Mouse (Mus musculus) liver, embryonic 12.5 days (tissue): ENCODE measurements at regions not wholly inside any gene's neighbourhood (a gene's known extent, or its start where the extent isn't known, plus 50 kb on each side); places are given as distances from the start of the nearest gene placed in this dataset.

Source experiments
- ATAC-seq: fragments of 200-750 bp; cut with Nextera tagmentation; 2 replicates; pipeline ENCODE4 v1.8.0; 2017; ENCODE audit warnings: moderate number of reproducible peaks, mild to moderate bottlenecking, moderate library complexity
- H3K27ac ChIP-seq: fragments of 300-500 bp; sonication (generic); 2 replicates; pipeline ENCODE4 v1.5.1; 2016; ENCODE audit warnings: mild to moderate bottlenecking
- H3K27me3 ChIP-seq: fragments of 300-500 bp; sonication (generic); replicated peaks from 2 replicates; pipeline ENCODE4 v1.6.1; 2016; ENCODE audit warnings: mild to moderate bottlenecking, moderate library complexity
- H3K36me3 ChIP-seq: fragments of 300-500 bp; sonication (generic); 2 replicates; pipeline ENCODE4 v1.6.1; 2016; ENCODE audit warnings: mild to moderate bottlenecking, moderate library complexity
- H3K4me1 ChIP-seq: fragments of 300-500 bp; sonication (generic); 2 replicates; pipeline ENCODE4 v1.6.1; 2016
- H3K4me2 ChIP-seq: fragments of 300-500 bp; sonication (generic); 2 replicates; pipeline ENCODE4 v1.6.1; 2016; ENCODE audit warnings: mild to moderate bottlenecking, moderate library complexity
- H3K4me3 ChIP-seq: fragments of 300-500 bp; sonication (generic); 2 replicates; pipeline ENCODE4 v1.5.1; 2016; ENCODE audit warnings: mild to moderate bottlenecking, moderate library complexity
- H3K9ac ChIP-seq: fragments of 300-500 bp; sonication (generic); 2 replicates; pipeline ENCODE4 v1.6.1; 2016; ENCODE audit warnings: mild to moderate bottlenecking, moderate library complexity
- H3K9me3 ChIP-seq: fragments of 300-500 bp; sonication (generic); replicated peaks from 2 replicates; pipeline ENCODE4 v1.6.1; 2016; ENCODE audit warnings: mild to moderate bottlenecking, moderate library complexity
- WGBS: fragments of 180-500 bp; shearing (Covaris S2); methylation state at CpG from one replicate; pipeline ENCODE4 v1.1.7; 2016; ENCODE audit not compliant: insufficient replicate concordance; 5-methylcytosine and 5-hydroxymethylcytosine counted together

GRCm38 (mm10) chr6:94805685-94806084 lies 105.7 kb upstream of the Lrig1 start:
- no peak for ATAC-seq
- Histone ChIP-seq H3K27me3 (peaks cover 4% of the 10 kb centered on the region; the same call in 1 of the 2 replicates), H3K4me3 (no peak overlapping the region), H3K4me1 (no peaks in the 10 kb centered on the region), H3K9me3 (no peaks in the 10 kb centered on the region), H3K36me3 (no peaks in the 10 kb centered on the region), H3K4me2 (no peak overlapping the region), H3K27ac (no peak overlapping the region), H3K9ac (no peak overlapping the region)
- 41% methylated on average over 6 of the region's 6 CpGs for WGBS

GRCm38 (mm10) chr6:94804284-94804815 lies 104.4 kb upstream of the Lrig1 start:
- no peak overlapping the region for H3K4me3 ChIP-seq
- H3K4me2 ChIP-seq = no peak overlapping the region
- no peak overlapping the region for H3K9ac ChIP-seq
- no peaks in the 10 kb centered on the region for H3K4me1 ChIP-seq
- no peaks in the 10 kb centered on the region for H3K9me3 ChIP-seq
- no peaks in the 10 kb centered on the region for H3K36me3 ChIP-seq
- ATAC-seq = no peak
- WGBS = 62% methylated on average over 10 of the region's 10 CpGs
- peaks cover 4% of the 10 kb centered on the region; the same call in 1 of the 2 replicates for H3K27me3 ChIP-seq
- no peak overlapping the region for H3K27ac ChIP-seq

- no peak overlapping the region for H3K27ac ChIP-seq
Observed at GRCm38 (mm10) chr6:94801039-94801438, 101.1 kb upstream of the Lrig1 start.

GRCm38 (mm10) chr6:94798545-94799211 lies 98.7 kb upstream of the Lrig1 start:
- H3K4me1 ChIP-seq = no peaks in the 10 kb centered on the region
- H3K27ac ChIP-seq = no peak overlapping the region
- ATAC-seq = no peak
- no peak overlapping the region for H3K9ac ChIP-seq
- H3K9me3 ChIP-seq = no peaks in the 10 kb centered on the region
- no peaks in the 10 kb centered on the region for H3K36me3 ChIP-seq
- no peak overlapping the region for H3K4me3 ChIP-seq
- H3K27me3 ChIP-seq = peaks cover 4% of the 10 kb centered on the region; the same call in 1 of the 2 replicates
- H3K4me2 ChIP-seq = no peak overlapping the region
- WGBS = 66% methylated on average over 4 of the region's 4 CpGs

More at GRCm38 (mm10) chr6:94801039-94801438, 101.1 kb upstream of the Lrig1 start:
- WGBS = 40% methylated on average over 12 of the region's 12 CpGs
- Histone ChIP-seq H3K27me3 (peaks cover 4% of the 10 kb centered on the region; the same call in 1 of the 2 replicates), H3K9ac (no peak overlapping the region), H3K9me3 (no peaks in the 10 kb centered on the region), H3K4me1 (no peaks in the 10 kb centered on the region), H3K4me2 (0 out of 2 replicates have a peak overlapping the region, but pooled peaks have one; percentile 6), H3K4me3 (no peak overlapping the region), H3K36me3 (no peaks in the 10 kb centered on the region)
- no peak for ATAC-seq

- H3K4me3 ChIP-seq = no peak overlapping the region
- H3K4me1 ChIP-seq = no peaks in the 10 kb centered on the region
- H3K9me3 ChIP-seq = no peaks in the 10 kb centered on the region
- WGBS = 45% methylated on average over 4 of the region's 4 CpGs
- no peaks in the 10 kb centered on the region for H3K27me3 ChIP-seq
- H3K9ac ChIP-seq = no peak overlapping the region
- H3K4me2 ChIP-seq = no peak overlapping the region
- H3K36me3 ChIP-seq = no peaks in the 10 kb centered on the region
- ATAC-seq = no peak
- no peak overlapping the region for H3K27ac ChIP-seq
Observed at GRCm38 (mm10) chr6:94795442-94795841, 95.5 kb upstream of the Lrig1 start.

GRCm38 (mm10) chr6:94793555-94793954 lies 93.6 kb upstream of the Lrig1 start:
- Histone ChIP-seq H3K9me3 (no peaks in the 10 kb centered on the region), H3K9ac (no peak overlapping the region), H3K27ac (no peak overlapping the region), H3K4me1 (no peaks in the 10 kb centered on the region), H3K36me3 (no peaks in the 10 kb centered on the region), H3K4me2 (no peak overlapping the region), H3K27me3 (no peaks in the 10 kb centered on the region), H3K4me3 (no peak overlapping the region)
- 78% methylated on average over 6 of the region's 6 CpGs for WGBS
- no peak for ATAC-seq

- Histone ChIP-seq H3K27me3 (no peaks in the 10 kb centered on the region), H3K36me3 (no peaks in the 10 kb centered on the region), H3K4me3 (no peak overlapping the region), H3K9ac (no peak overlapping the region), H3K27ac (no peak overlapping the region), H3K4me1 (no peaks in the 10 kb centered on the region), H3K4me2 (no peak overlapping the region), H3K9me3 (no peaks in the 10 kb centered on the region)
- 57% methylated on average over 4 of the region's 4 CpGs for WGBS
- no peak for ATAC-seq
Observed at GRCm38 (mm10) chr6:94792312-94792711, 92.4 kb upstream of the Lrig1 start.

GRCm38 (mm10) chr6:94789308-94789763 lies 89.4 kb upstream of the Lrig1 start:
- Histone ChIP-seq H3K4me3 (no peak overlapping the region), H3K27me3 (no peaks in the 10 kb centered on the region), H3K27ac (no peak overlapping the region), H3K9me3 (no peaks in the 10 kb centered on the region), H3K9ac (no peak overlapping the region), H3K4me2 (no peak overlapping the region), H3K4me1 (no peaks in the 10 kb centered on the region), H3K36me3 (no peaks in the 10 kb centered on the region)
- 57% methylated on average over 5 of the region's 5 CpGs for whole genome bisulfite sequencing
- ATAC-seq = no peak

GRCm38 (mm10) chr6:94783471-94783870 lies 83.5 kb upstream of the Lrig1 start:
- no peak overlapping the region for H3K9ac ChIP-seq
- 0 out of 2 replicates have a peak, but pooled peaks cover under 1% of the 10 kb centered on the region for H3K27me3 ChIP-seq
- no peak overlapping the region for H3K4me2 ChIP-seq
- no peak overlapping the region for H3K27ac ChIP-seq
- WGBS = 35% methylated on average over 1 of the region's 1 CpGs
- ATAC-seq = no peak
- no peaks in the 10 kb centered on the region for H3K9me3 ChIP-seq
- H3K4me3 ChIP-seq = no peak overlapping the region
- no peaks in the 10 kb centered on the region for H3K36me3 ChIP-seq
- H3K4me1 ChIP-seq = no peaks in the 10 kb centered on the region

GRCm38 (mm10) chr6:94780621-94781020 lies 80.7 kb upstream of the Lrig1 start:
- WGBS = 68% methylated on average over 4 of the region's 4 CpGs
- Histone ChIP-seq H3K9me3 (no peaks in the 10 kb centered on the region), H3K4me3 (no peak overlapping the region), H3K27me3 (peaks cover 11% of the 10 kb centered on the region; the same call in 1 of the 2 replicates), H3K27ac (no peak overlapping the region), H3K4me1 (no peaks in the 10 kb centered on the region), H3K36me3 (no peaks in the 10 kb centered on the region), H3K9ac (no peak overlapping the region), H3K4me2 (no peak overlapping the region)
- no peak for ATAC-seq

- ATAC-seq = no peak
- Histone ChIP-seq H3K36me3 (no peaks in the 10 kb centered on the region), H3K4me2 (no peak overlapping the region), H3K4me3 (no peak overlapping the region), H3K9me3 (no peaks in the 10 kb centered on the region), H3K27ac (no peak overlapping the region), H3K27me3 (peaks cover 16% of the 10 kb centered on the region), H3K9ac (no peak overlapping the region), H3K4me1 (no peaks in the 10 kb centered on the region)
- 65% methylated on average over 7 of the region's 7 CpGs for WGBS
Observed at GRCm38 (mm10) chr6:94779854-94780253, 79.9 kb upstream of the Lrig1 start.

- H3K4me2 ChIP-seq = no peak overlapping the region
- peaks cover 23% of the 10 kb centered on the region for H3K27me3 ChIP-seq
- H3K4me3 ChIP-seq = no peak overlapping the region
- no peak overlapping the region for H3K27ac ChIP-seq
- 52% methylated on average over 7 of the region's 7 CpGs for WGBS
- no peak for ATAC-seq
- H3K4me1 ChIP-seq = no peaks in the 10 kb centered on the region
- no peaks in the 10 kb centered on the region; the same call in 1 of the 2 replicates for H3K9me3 ChIP-seq
- no peak overlapping the region for H3K9ac ChIP-seq
- no peaks in the 10 kb centered on the region for H3K36me3 ChIP-seq
Observed at GRCm38 (mm10) chr6:94779213-94779612, 79.3 kb upstream of the Lrig1 start.
